Comparison of ENCODE assay signal across 16 mouse cellular contexts in genomic region chr19:37315091-37315490, GRCm38 (mm10). TPM values are rescaled to one million over a fixed set of nuclear protein-coding genes. Genes with fewer than 3 reads are reported as not detected.
DNase-seq lines count a peak whose midpoint lies in the region; ATAC-seq and TF ChIP-seq lines count a peak whose summit lies in the region.
"Had no signal": no experiment of that assay in that cellular context is flagged by ENCODE, and none has a peak within 500 bp of the region (broad histone marks: within the 10 kb centered on the region; RNA-seq: fewer than 3 reads in every experiment).

No protein-coding gene starts in this region.

- H3K36me3 ChIP-seq in midbrain, postnatal 0 days (ENCODE audit: insufficient read depth, low read length): peaks cover 42% of the 10 kb centered on the region
- H3K36me3 ChIP-seq in midbrain, embryonic 14.5 days (ENCODE audit: control insufficient read depth, insufficient read depth, low read length): peaks cover 35% of the 10 kb centered on the region
- H3K36me3 ChIP-seq in heart, adult 2 months (ENCODE audit: control insufficient read depth, insufficient read depth, low read length): peaks cover 27% of the 10 kb centered on the region
- H3K36me3 ChIP-seq: lung, embryonic 15.5 days had no signal

- TF ChIP-seq POLR2A in heart, adult 2 months (IDR thresholded peaks at IDR 0.05; ENCODE audit: insufficient read depth, low read depth, low read length): no peak

- no peak for TF ChIP-seq CTCF in midbrain, postnatal 0 days (IDR thresholded peaks at IDR 0.05)
- TF ChIP-seq CTCF in heart, adult 2 months (IDR thresholded peaks at IDR 0.05): no peak

- no peaks in the 10 kb centered on the region for H3K27me3 ChIP-seq in midbrain, postnatal 0 days (ENCODE audit: insufficient read depth, low read length)
- H3K27me3 ChIP-seq in midbrain, embryonic 14.5 days (ENCODE audit: control insufficient read depth, insufficient read depth, low read length): no peaks in the 10 kb centered on the region
- no peaks in the 10 kb centered on the region for H3K27me3 ChIP-seq in heart, adult 2 months (ENCODE audit: control insufficient read depth, insufficient read depth, low read length)
- H3K27me3 ChIP-seq: limb, embryonic 12.5 days; lung, embryonic 15.5 days; midbrain, embryonic 12.5 days; neural tube, embryonic 12.5 days had no signal

- no peak for ATAC-seq in midbrain, postnatal 0 days (ENCODE audit: low FRiP score)
- no peak for ATAC-seq in midbrain, embryonic 14.5 days (ENCODE audit: low FRiP score, low TSS enrichment)

- 82% methylated on average over 9 of the region's 9 CpGs for WGBS in midbrain, postnatal 0 days
- 91% methylated on average over 9 of the region's 9 CpGs for WGBS in midbrain, embryonic 14.5 days
- 48% methylated on average over 9 of the region's 9 CpGs for WGBS in heart, adult 2 months

- 0 out of 2 replicates have a peak, but pooled peaks have one; percentile 46 for TF ChIP-seq EP300 in heart, adult 2 months (IDR thresholded peaks at IDR 0.05; ENCODE audit: insufficient read depth, low read depth, low read length)

- intact Hi-C loops in heart, adult 2 months (cut with DNase I): no loop called here

- no peaks in the 10 kb centered on the region for H3K79me2 ChIP-seq in heart, adult 2 months (replicated peaks; ENCODE audit: control insufficient read depth, insufficient read depth, low read length)

- no peak overlapping the region for H3K27ac ChIP-seq in midbrain, postnatal 0 days (ENCODE audit: low read depth, low read length)
- H3K27ac ChIP-seq in midbrain, embryonic 14.5 days (replicated peaks; ENCODE audit: low read depth, low read length): no peak overlapping the region
- H3K27ac ChIP-seq in heart, adult 2 months: peak overlapping the region; percentile 57
- H3K27ac ChIP-seq: limb, embryonic 12.5 days; lung, embryonic 15.5 days; midbrain, embryonic 12.5 days; neural tube, embryonic 12.5 days had no signal

- H3K4me2 ChIP-seq in midbrain, postnatal 0 days (ENCODE audit: low read depth, low read length, poor library complexity, severe bottlenecking): no peak overlapping the region
- no peak overlapping the region for H3K4me2 ChIP-seq in midbrain, embryonic 14.5 days (ENCODE audit: low read length)
- H3K4me2 ChIP-seq: limb, embryonic 12.5 days; lung, embryonic 15.5 days; midbrain, embryonic 12.5 days; neural tube, embryonic 12.5 days had no signal

- H3K4me3 ChIP-seq in midbrain, postnatal 0 days (ENCODE audit: low read depth, low read length): no peak overlapping the region
- no peak overlapping the region for H3K4me3 ChIP-seq in midbrain, embryonic 14.5 days (replicated peaks; ENCODE audit: low read depth, low read length)
- H3K4me3 ChIP-seq in heart, adult 2 months: no peak overlapping the region
- H3K4me3 ChIP-seq: limb, embryonic 12.5 days; lung, embryonic 15.5 days; midbrain, embryonic 12.5 days; neural tube, embryonic 12.5 days had no signal

- H3K4me1 ChIP-seq in midbrain, postnatal 0 days (ENCODE audit: insufficient read depth, low read length): no peaks in the 10 kb centered on the region
- no peaks in the 10 kb centered on the region for H3K4me1 ChIP-seq in midbrain, embryonic 14.5 days (ENCODE audit: control insufficient read depth, insufficient read depth, low read length)
- H3K4me1 ChIP-seq in heart, adult 2 months (ENCODE audit: control insufficient read depth, insufficient read depth, low read length): peaks cover 3% of the 10 kb centered on the region
- H3K4me1 ChIP-seq: limb, embryonic 12.5 days; lung, embryonic 15.5 days; midbrain, embryonic 12.5 days; neural tube, embryonic 12.5 days had no signal

- peak; percentile 50 for DNase-seq in adrenal gland, adult 2 months
- no peak for DNase-seq in adrenal gland, adult 18-20 months (ENCODE audit: low spot score in 2 of 2)
- peak; percentile 9 for DNase-seq in midbrain, postnatal 0 days (ENCODE audit: low spot score)
- no peak for DNase-seq in midbrain, embryonic 14.5 days
- DNase-seq in heart, adult 2 months: peak; percentile 54 to 63
- DNase-seq in heart, postnatal 4 days: peak; percentile 70
- DNase-seq in left cerebral cortex, adult 9 months (ENCODE audit: low spot score in 2 of 2): no peak
- DNase-seq in thymus, postnatal 10 days (ENCODE audit: low spot score in 2 of 2): no peak
- DNase-seq: embryo, embryonic 11 days; kidney, adult 9 months; layer of hippocampus, adult 9-11 months; right cerebral cortex, postnatal 25 days had no signal

- H3K9me3 ChIP-seq in midbrain, postnatal 0 days (ENCODE audit: low read length): no peaks in the 10 kb centered on the region
- no peaks in the 10 kb centered on the region for H3K9me3 ChIP-seq in midbrain, embryonic 14.5 days (ENCODE audit: control insufficient read depth, low read length)
- H3K9me3 ChIP-seq: limb, embryonic 12.5 days; lung, embryonic 15.5 days; midbrain, embryonic 12.5 days; neural tube, embryonic 12.5 days had no signal

- no peak overlapping the region for H3K9ac ChIP-seq in midbrain, postnatal 0 days (replicated peaks; ENCODE audit: low read length, poor library complexity, severe bottlenecking)
- H3K9ac ChIP-seq in midbrain, embryonic 14.5 days (replicated peaks; ENCODE audit: low read length): no peak overlapping the region
- no peak overlapping the region for H3K9ac ChIP-seq in heart, adult 2 months (ENCODE audit: low read depth, low read length)
- H3K9ac ChIP-seq: limb, embryonic 12.5 days; lung, embryonic 15.5 days; midbrain, embryonic 12.5 days; neural tube, embryonic 12.5 days had no signal

RNA-seq across cellular contexts. Expression of gene Ide, which starts 22.6 kb away (rescaled TPM):
- 100 to 1,000 TPM in 1 of 2 experiments, 10 to 100 TPM in 1; 95.7 to 121 TPM for total RNA-seq in adrenal gland, adult 2 months (2021)
- polyA plus RNA-seq in adrenal gland, adult 2 months (2012; rRNA removed): 12.1 and 17.1 TPM in 2 replicates
- total RNA-seq in adrenal gland, adult 18-20 months (2021): 100 to 1,000 TPM in 1 of 2 experiments, 10 to 100 TPM in 1; 82.3 to 110 TPM
- total RNA-seq in midbrain, postnatal 0 days (2014; rRNA removed): 31.5 and 32.5 TPM in 2 replicates
- polyA plus RNA-seq in midbrain, postnatal 0 days (2015; fragmentation: Nextera tagmentation; extraction: Ambion mirVana): 33.2 and 36.2 TPM in 2 replicates
- polyA plus RNA-seq in midbrain, embryonic 14.5 days (2014; fragmentation: Nextera tagmentation; extraction: Ambion mirVana): 26.0 and 44.7 TPM in 2 replicates
- total RNA-seq in heart, adult 2 months (2021): 10 to 100 TPM; 52.2 to 99.8 TPM
- polyA plus RNA-seq in heart, adult 2 months (2012; rRNA removed): 24.0 and 50.6 TPM in 2 replicates
- 100 to 1,000 TPM; 102 to 106 TPM for total RNA-seq in heart, postnatal 4 days (2021)

Comparison
In these comparisons a context has a peak if more than half of its experiments do, and no peak if none do; other contexts are left out.
1. DNase-seq: peak in adrenal gland, adult 2 months (single experiment), midbrain, postnatal 0 days (single experiment), heart, adult 2 months (2 of 2) and heart, postnatal 4 days (single experiment); none in adrenal gland, adult 18-20 months (0 of 2), midbrain, embryonic 14.5 days (single experiment), left cerebral cortex, adult 9 months (0 of 2) and thymus, postnatal 10 days (0 of 2).